Mouse (Mus musculus): ENCODE results near the gene Htra1. TPM values are rescaled to one million over a fixed set of nuclear protein-coding genes. Genes with fewer than 3 reads are reported as not detected.

Gene Htra1
- 74.8 TPM for polyA plus RNA-seq (2012; fragmentation: generic; extraction: Trizol)
- long read RNA-seq, experiment 1, transcript Htra1-201 (9 exons, 2,041 nt), result major isoform, 168 of 197 reads
- long read RNA-seq, experiment 1, partial matches to known transcripts, result 24 of 197 reads
- long read RNA-seq, experiment 1, other reads (novel, unspliced or antisense), result 5 of 197 reads
- long read RNA-seq, experiment 2, transcript Htra1-201 (9 exons, 2,041 nt), result major isoform, 1,083 of 1,124 reads
- long read RNA-seq, experiment 2, partial matches to known transcripts, result 5 of 1,124 reads
- long read RNA-seq, experiment 2, other reads (novel, unspliced or antisense), result 36 of 1,124 reads

DNA sequence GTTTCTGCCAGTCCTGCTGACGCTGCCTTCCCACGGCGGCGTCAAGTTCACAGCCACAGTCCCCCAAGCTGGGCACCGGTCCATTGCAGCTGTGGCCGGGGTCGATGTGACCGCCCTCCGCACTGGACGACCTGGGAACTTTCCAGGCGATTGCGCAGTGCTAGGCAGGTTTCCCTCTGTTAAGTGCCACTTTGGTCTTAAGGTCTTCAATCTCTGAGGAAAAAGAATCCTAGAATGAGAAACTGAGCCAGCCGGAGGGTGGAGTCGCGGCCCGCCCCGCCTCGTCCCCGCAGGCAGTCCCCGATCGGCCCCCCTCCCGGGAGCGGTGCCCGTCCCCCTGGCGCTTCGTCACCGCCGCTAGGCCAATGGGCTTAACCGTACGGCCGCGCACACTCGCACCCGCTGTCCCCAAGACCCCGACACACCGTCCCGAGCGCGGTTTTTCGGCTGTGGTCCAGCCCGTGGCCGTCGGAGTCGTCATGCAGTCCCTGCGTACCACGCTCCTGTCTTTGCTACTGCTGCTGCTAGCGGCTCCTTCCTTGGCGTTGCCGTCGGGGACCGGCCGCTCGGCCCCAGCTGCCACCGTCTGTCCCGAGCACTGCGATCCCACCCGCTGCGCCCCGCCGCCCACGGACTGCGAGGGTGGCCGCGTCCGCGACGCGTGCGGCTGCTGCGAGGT, at the start of gene Htra1:
Gene Htra1, plus strand, starts transcription at position 319 of the 679 bp plus-strand sequence.
- Histone ChIP-seq H3K79me3 (ENCODE audit: low read depth) (peaks cover 26% of the 10 kb centered on the region), H3K27me3 (ENCODE audit: control insufficient read depth, insufficient read depth, insufficient read length) (no peaks in the 10 kb centered on the region), H3K79me2 (ENCODE audit: control insufficient read depth, insufficient read depth) (peaks cover 48% of the 10 kb centered on the region), H3K36me3 (ENCODE audit: control insufficient read depth, insufficient read depth) (peaks cover 4% of the 10 kb centered on the region), H3ac (ENCODE audit: control insufficient read depth, insufficient read length, low read depth) (peak within 1 kb of the TSS; percentile 81), H3K4me3 (ENCODE audit: insufficient read depth, poor library complexity, severe bottlenecking) (peak within 1 kb of the TSS; percentile 50)
- TF ChIP-seq USF1 (IDR thresholded peaks at IDR 0.05; ENCODE audit: low read depth) (no peak), MYOD1 (IDR thresholded peaks at IDR 0.05; ENCODE audit: control insufficient read depth, insufficient read length, low read depth) (peak; percentile 42)

DNA sequence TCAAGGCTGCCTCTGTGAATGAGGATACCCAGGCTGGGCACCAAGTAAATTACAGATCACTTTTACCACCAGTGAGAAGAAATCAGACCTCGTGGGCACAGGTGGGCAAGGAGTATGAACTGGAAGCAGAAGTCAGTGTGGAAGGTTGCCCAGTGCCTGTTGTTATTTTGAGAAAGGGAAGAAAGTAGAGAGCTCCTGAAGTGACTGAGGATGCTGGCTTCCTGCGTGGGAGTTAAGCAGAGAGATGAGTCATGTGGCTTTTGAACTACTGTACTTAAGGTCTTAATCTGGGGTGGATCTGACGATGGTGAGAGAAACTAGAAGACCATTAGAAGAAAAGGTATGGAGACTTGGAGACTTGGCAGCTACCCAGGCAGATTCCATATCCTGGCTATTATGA, 49.7 kb upstream of the Htra1 start:
- Histone ChIP-seq H3K4me3 (ENCODE audit: insufficient read depth, poor library complexity, severe bottlenecking) (no peak overlapping the region), H3K36me3 (ENCODE audit: control insufficient read depth, insufficient read depth) (peaks cover 37% of the 10 kb centered on the region), H3ac (ENCODE audit: control insufficient read depth, insufficient read length, low read depth) (no peak overlapping the region), H3K79me2 (ENCODE audit: control insufficient read depth, insufficient read depth) (no peaks in the 10 kb centered on the region), H3K27me3 (ENCODE audit: control insufficient read depth, insufficient read depth, insufficient read length) (no peaks in the 10 kb centered on the region), H3K79me3 (ENCODE audit: low read depth) (no peaks in the 10 kb centered on the region)
- no peak for TF ChIP-seq MYOG (IDR thresholded peaks at IDR 0.05; ENCODE audit: control insufficient read depth, extremely low read depth, insufficient read length)
- no peak for TF ChIP-seq FOSL1 (IDR thresholded peaks at IDR 0.05; ENCODE audit: insufficient read depth, low read length, poor library complexity, severe bottlenecking)
- no peak for TF ChIP-seq MYOD1 (IDR thresholded peaks at IDR 0.05; ENCODE audit: control insufficient read depth, insufficient read length, low read depth)
- TF ChIP-seq USF1 (IDR thresholded peaks at IDR 0.05; ENCODE audit: low read depth), result no peak
- TF ChIP-seq CTCF (IDR thresholded peaks at IDR 0.05; ENCODE audit: control insufficient read depth, insufficient read depth, insufficient read length), result no peak
- TF ChIP-seq MAX (IDR thresholded peaks at IDR 0.05), result no peak
- no peak for TF ChIP-seq CEBPB (IDR thresholded peaks at IDR 0.05; ENCODE audit: low read depth)

DNA sequence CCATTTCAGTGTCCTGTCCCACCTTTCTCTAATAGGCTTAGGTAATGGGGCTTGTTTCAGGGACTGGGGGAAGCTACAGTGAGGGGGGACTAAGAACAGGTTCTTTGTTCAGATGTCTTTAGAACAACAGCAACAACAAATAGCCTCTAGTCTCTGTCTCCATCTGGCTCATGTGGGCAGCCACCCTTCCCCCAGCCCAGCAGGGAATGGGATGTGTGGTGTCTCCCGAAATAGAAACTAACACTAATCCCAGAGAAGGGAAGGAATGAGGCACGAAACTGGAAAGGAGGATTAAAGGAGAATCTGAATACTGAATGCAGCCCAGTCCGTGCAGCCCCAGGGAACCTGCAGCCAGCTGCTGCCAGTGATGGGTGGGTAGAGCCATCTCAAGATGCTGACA, 48.0 kb upstream of the Htra1 start:
- Histone ChIP-seq H3K4me3 (ENCODE audit: insufficient read depth, poor library complexity, severe bottlenecking) (no peak overlapping the region), H3K79me3 (ENCODE audit: low read depth) (no peaks in the 10 kb centered on the region), H3K36me3 (ENCODE audit: control insufficient read depth, insufficient read depth) (peaks cover 36% of the 10 kb centered on the region), H3K27me3 (ENCODE audit: control insufficient read depth, insufficient read depth, insufficient read length) (no peaks in the 10 kb centered on the region), H3K79me2 (ENCODE audit: control insufficient read depth, insufficient read depth) (no peaks in the 10 kb centered on the region), H3ac (ENCODE audit: control insufficient read depth, insufficient read length, low read depth) (no peak overlapping the region)
- TF ChIP-seq FOSL1 (IDR thresholded peaks at IDR 0.05; ENCODE audit: insufficient read depth, low read length, poor library complexity, severe bottlenecking), result no peak
- no peak for TF ChIP-seq MYOD1 (IDR thresholded peaks at IDR 0.05; ENCODE audit: control insufficient read depth, insufficient read length, low read depth)
- no peak for TF ChIP-seq MAX (IDR thresholded peaks at IDR 0.05)
- no peak for TF ChIP-seq CTCF (IDR thresholded peaks at IDR 0.05; ENCODE audit: control insufficient read depth, insufficient read depth, insufficient read length)
- no peak for TF ChIP-seq MYOG (IDR thresholded peaks at IDR 0.05; ENCODE audit: control insufficient read depth, extremely low read depth, insufficient read length)
- no peak for TF ChIP-seq USF1 (IDR thresholded peaks at IDR 0.05; ENCODE audit: low read depth)
- TF ChIP-seq CEBPB (IDR thresholded peaks at IDR 0.05; ENCODE audit: low read depth), result no peak

DNA sequence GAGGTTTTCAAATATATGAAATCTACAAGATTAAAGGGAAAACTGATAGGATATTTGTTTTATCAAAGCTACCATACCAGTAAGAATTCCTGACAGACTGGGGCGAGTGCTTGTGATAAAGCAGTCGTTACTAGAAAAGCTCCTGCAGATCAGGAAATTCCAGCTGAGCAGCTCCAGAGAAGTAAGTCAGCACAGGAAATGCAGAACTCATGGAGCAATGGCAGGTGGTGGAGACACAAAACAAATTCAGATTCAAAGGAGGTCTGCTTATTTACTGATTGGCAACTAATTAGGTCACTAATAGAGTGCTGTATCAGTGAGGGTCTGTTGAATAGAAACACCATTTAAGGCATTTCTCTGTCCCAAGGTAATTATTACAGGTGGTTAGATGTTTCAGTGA, 45.0 kb upstream of the Htra1 start:
- no peaks in the 10 kb centered on the region for H3K79me3 ChIP-seq (ENCODE audit: low read depth)
- TF ChIP-seq USF1 (IDR thresholded peaks at IDR 0.05; ENCODE audit: low read depth), result no peak
- TF ChIP-seq MYOD1 (IDR thresholded peaks at IDR 0.05; ENCODE audit: control insufficient read depth, insufficient read length, low read depth), result no peak
- TF ChIP-seq CEBPB (IDR thresholded peaks at IDR 0.05; ENCODE audit: low read depth), result no peak
- no peak for TF ChIP-seq MAX (IDR thresholded peaks at IDR 0.05)
- TF ChIP-seq FOSL1 (IDR thresholded peaks at IDR 0.05; ENCODE audit: insufficient read depth, low read length, poor library complexity, severe bottlenecking), result no peak
- no peaks in the 10 kb centered on the region for H3K79me2 ChIP-seq (ENCODE audit: control insufficient read depth, insufficient read depth)
- no peak overlapping the region for H3K4me3 ChIP-seq (ENCODE audit: insufficient read depth, poor library complexity, severe bottlenecking)
- H3K27me3 ChIP-seq (ENCODE audit: control insufficient read depth, insufficient read depth, insufficient read length), result no peaks in the 10 kb centered on the region
- peaks cover 34% of the 10 kb centered on the region for H3K36me3 ChIP-seq (ENCODE audit: control insufficient read depth, insufficient read depth)
- no peak overlapping the region for H3ac ChIP-seq (ENCODE audit: control insufficient read depth, insufficient read length, low read depth)

DNA sequence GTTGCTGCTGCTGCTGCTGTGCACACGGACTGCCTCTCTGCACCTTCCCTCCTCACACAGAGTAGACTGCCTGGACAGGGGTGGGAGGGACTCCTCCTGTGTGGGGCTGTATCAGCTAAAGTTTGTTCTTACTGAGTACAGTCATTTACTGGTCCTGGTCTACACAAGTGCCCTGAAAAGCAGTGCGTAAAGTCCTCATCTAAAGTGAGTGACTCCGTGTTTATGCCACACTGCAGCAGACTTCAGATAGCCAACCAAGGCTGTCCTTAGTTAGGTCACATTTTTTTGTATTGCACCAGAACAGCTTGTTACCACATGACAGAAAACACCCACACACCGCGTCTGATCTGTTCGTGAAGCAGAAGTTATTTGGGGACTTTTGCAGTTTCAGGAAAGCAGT, 42.9 kb upstream of the Htra1 start:
- no peaks in the 10 kb centered on the region for H3K79me2 ChIP-seq (ENCODE audit: control insufficient read depth, insufficient read depth)
- H3K36me3 ChIP-seq (ENCODE audit: control insufficient read depth, insufficient read depth), result peaks cover 41% of the 10 kb centered on the region
- H3K4me3 ChIP-seq (ENCODE audit: insufficient read depth, poor library complexity, severe bottlenecking), result no peak overlapping the region
- H3K27me3 ChIP-seq (ENCODE audit: control insufficient read depth, insufficient read depth, insufficient read length), result no peaks in the 10 kb centered on the region
- TF ChIP-seq MYOD1 (IDR thresholded peaks at IDR 0.05; ENCODE audit: control insufficient read depth, insufficient read length, low read depth) (no peak), CEBPB (IDR thresholded peaks at IDR 0.05; ENCODE audit: low read depth) (no peak), USF1 (IDR thresholded peaks at IDR 0.05; ENCODE audit: low read depth) (no peak), FOSL1 (IDR thresholded peaks at IDR 0.05; ENCODE audit: insufficient read depth, low read length, poor library complexity, severe bottlenecking) (no peak), CTCF (IDR thresholded peaks at IDR 0.05; ENCODE audit: control insufficient read depth, insufficient read depth, insufficient read length) (no peak), MYOG (IDR thresholded peaks at IDR 0.05; ENCODE audit: control insufficient read depth, extremely low read depth, insufficient read length) (no peak), MAX (IDR thresholded peaks at IDR 0.05) (no peak)
- no peak overlapping the region for H3ac ChIP-seq (ENCODE audit: control insufficient read depth, insufficient read length, low read depth)
- H3K79me3 ChIP-seq (ENCODE audit: low read depth), result no peaks in the 10 kb centered on the region
